Mouse (Mus musculus) kidney, postnatal 0 days (tissue): ENCODE results near the gene Pip4k2b. TPM values are rescaled to one million over a fixed set of nuclear protein-coding genes. Genes with fewer than 3 reads are reported as not detected.

Source experiments
- ATAC-seq: fragments of 200-750 bp; cut with Nextera tagmentation; replicated peaks from 2 replicates; pipeline ENCODE4 v1.8.0; 2017; ENCODE audit warnings: low read depth, moderate number of reproducible peaks, moderate TSS enrichment, moderate library complexity; ENCODE audit not compliant: low FRiP score
- DNase-seq: peaks from one replicate; pipeline ENCODE4 v3.0.0-alpha.2; 2016; ENCODE audit warnings: low spot score
- H3K27ac ChIP-seq: fragments of 300-500 bp; sonication (generic); 2 replicates; pipeline ENCODE4 v1.5.1; 2014; ENCODE audit warnings: mild to moderate bottlenecking
- H3K27me3 ChIP-seq: fragments of 300-500 bp; sonication (generic); 2 replicates; pipeline ENCODE4 v1.6.1; 2014; ENCODE audit warnings: low read length, mixed read lengths; ENCODE audit not compliant: insufficient read depth
- H3K36me3 ChIP-seq: fragments of 300-500 bp; sonication (generic); 2 replicates; pipeline ENCODE4 v1.6.1; 2014; ENCODE audit warnings: low read length, mixed read lengths; ENCODE audit not compliant: insufficient read depth
- H3K4me1 ChIP-seq: fragments of 300-500 bp; sonication (generic); replicated peaks from 2 replicates; pipeline ENCODE4 v1.6.1; 2014; ENCODE audit warnings: antibody characterized with exemption, low read length, mixed read lengths; ENCODE audit not compliant: insufficient read depth
- H3K4me2 ChIP-seq: fragments of 300-500 bp; sonication (generic); 2 replicates; pipeline ENCODE4 v1.6.1; 2014; ENCODE audit warnings: mild to moderate bottlenecking, low read length, moderate library complexity, mixed read lengths
- H3K4me3 ChIP-seq: fragments of 300-500 bp; sonication (generic); replicated peaks from 2 replicates; pipeline ENCODE4 v1.5.1; 2014; ENCODE audit warnings: low read depth, low read length
- H3K9ac ChIP-seq: fragments of 300-500 bp; sonication (generic); 2 replicates; pipeline ENCODE4 v1.6.1; 2014; ENCODE audit warnings: low read depth, low read length
- H3K9me3 ChIP-seq: fragments of 300-500 bp; sonication (generic); replicated peaks from 2 replicates; pipeline ENCODE4 v1.6.1; 2016; ENCODE audit warnings: low read length, inconsistent platforms, mixed read lengths
- CTCF ChIP-seq: IDR thresholded peaks from 2 replicates; pipeline ENCODE4 v1.5.1; 2016; ENCODE audit warnings: antibody characterized with exemption, low read depth, mild to moderate bottlenecking, moderate library complexity
- WGBS: fragments of 180-500 bp; shearing (Covaris S2); extraction: QIAGEN DNeasy Blood & Tissue Kit; methylation state at CpG from one replicate; pipeline ENCODE4 v1.1.7; 2014; 5-methylcytosine and 5-hydroxymethylcytosine counted together
- polyA plus RNA-seq: library from polyadenylated mRNA; unstranded; fragments of >200 nt; fragmentation: Nextera tagmentation; extraction: Ambion mirVana; gene quantifications from 2 replicates; pipeline ENCODE4 v1.2.1, GENCODE M21; 2015

The Pip4k2b gene
- polyA plus RNA-seq, 1 experiment from 2014 or later, result 1.5 TPM

GRCm38 (mm10) chr11:97743423-97743822 lies 1.1 kb downstream of the Pip4k2b start:
- Histone ChIP-seq H3K27ac (no peak overlapping the region), H3K9me3 (no peaks in the 10 kb centered on the region), H3K4me1 (peaks cover 30% of the 10 kb centered on the region), H3K4me2 (peak overlapping the region; percentile 74), H3K4me3 (peak overlapping the region; percentile 82), H3K9ac (peak overlapping the region; percentile 71), H3K27me3 (no peaks in the 10 kb centered on the region), H3K36me3 (0 out of 2 replicates have a peak, but pooled peaks cover 12% of the 10 kb centered on the region)
- ATAC-seq (no peak), DNase-seq (no peak)
- TF ChIP-seq CTCF, result no peak
- WGBS, result 14% methylated on average over 9 of the region's 9 CpGs

GRCm38 (mm10) chr11:97742591-97742990 lies 1.9 kb downstream of the Pip4k2b start:
- Histone ChIP-seq H3K36me3 (0 out of 2 replicates have a peak, but pooled peaks cover 7% of the 10 kb centered on the region), H3K27me3 (no peaks in the 10 kb centered on the region), H3K9me3 (no peaks in the 10 kb centered on the region), H3K4me1 (peaks cover 30% of the 10 kb centered on the region), H3K4me2 (peak overlapping the region; percentile 74), H3K9ac (no peak overlapping the region), H3K27ac (no peak overlapping the region), H3K4me3 (peak overlapping the region; percentile 82; the same call in 1 of the 2 replicates)
- DNase-seq, result no peak
- ATAC-seq, result no peak
- TF ChIP-seq CTCF, result no peak
- WGBS, result 73% methylated on average over 9 of the region's 9 CpGs

GRCm38 (mm10) chr11:97742157-97742556 lies 2.3 kb downstream of the Pip4k2b start:
- H3K27ac ChIP-seq, result no peak overlapping the region
- no peaks in the 10 kb centered on the region for H3K9me3 ChIP-seq
- ATAC-seq (no peak), DNase-seq (no peak)
- no peak for TF ChIP-seq CTCF
- WGBS, result 89% methylated on average over 5 of the region's 5 CpGs
- H3K9ac ChIP-seq, result no peak overlapping the region
- H3K4me1 ChIP-seq, result peaks cover 30% of the 10 kb centered on the region
- H3K27me3 ChIP-seq, result no peaks in the 10 kb centered on the region
- H3K4me3 ChIP-seq, result no peak overlapping the region
- 0 out of 2 replicates have a peak, but pooled peaks cover 7% of the 10 kb centered on the region for H3K36me3 ChIP-seq
- no peak overlapping the region for H3K4me2 ChIP-seq

GRCm38 (mm10) chr11:97740190-97740589 lies 4.3 kb downstream of the Pip4k2b start:
- H3K27ac ChIP-seq, result peak overlapping the region; percentile 70
- H3K36me3 ChIP-seq, result no peaks in the 10 kb centered on the region
- ATAC-seq (no peak), DNase-seq (peak; percentile 63)
- H3K4me2 ChIP-seq, result peak overlapping the region; percentile 36; the same call in 1 of the 2 replicates
- H3K4me1 ChIP-seq, result peaks cover 30% of the 10 kb centered on the region
- H3K9ac ChIP-seq, result 0 out of 2 replicates have a peak overlapping the region, but pooled peaks have one; percentile 27
- 9% methylated on average over 7 of the region's 7 CpGs for WGBS
- no peak for TF ChIP-seq CTCF
- H3K27me3 ChIP-seq, result no peaks in the 10 kb centered on the region
- no peaks in the 10 kb centered on the region for H3K9me3 ChIP-seq
- H3K4me3 ChIP-seq, result no peak overlapping the region

- Histone ChIP-seq H3K4me1 (peaks cover 30% of the 10 kb centered on the region), H3K9me3 (no peaks in the 10 kb centered on the region), H3K4me2 (no peak overlapping the region), H3K36me3 (no peaks in the 10 kb centered on the region), H3K27me3 (no peaks in the 10 kb centered on the region), H3K27ac (peak overlapping the region; percentile 70; the same call in 1 of the 2 replicates), H3K4me3 (no peak overlapping the region), H3K9ac (no peak overlapping the region)
- ATAC-seq (no peak), DNase-seq (no peak)
- peak; percentile 43 for TF ChIP-seq CTCF
- 92% methylated on average over 3 of the region's 3 CpGs for WGBS
These were observed 5.3 kb downstream of the Pip4k2b start for GRCm38 (mm10) chr11:97739155-97739554.

- Histone ChIP-seq H3K36me3 (no peaks in the 10 kb centered on the region), H3K4me3 (no peak overlapping the region), H3K9ac (no peak overlapping the region), H3K27me3 (no peaks in the 10 kb centered on the region), H3K4me1 (peaks cover 30% of the 10 kb centered on the region), H3K9me3 (no peaks in the 10 kb centered on the region), H3K4me2 (no peak overlapping the region), H3K27ac (no peak overlapping the region)
- ATAC-seq (no peak), DNase-seq (no peak)
- WGBS, result 59% methylated on average over 6 of the region's 6 CpGs
- TF ChIP-seq CTCF, result peak; percentile 57; the same call in 1 of the 2 replicates
These were observed 5.8 kb downstream of the Pip4k2b start for GRCm38 (mm10) chr11:97738703-97739102.

GRCm38 (mm10) chr11:97737600-97737999 lies 6.9 kb downstream of the Pip4k2b start:
- Histone ChIP-seq H3K9me3 (no peaks in the 10 kb centered on the region), H3K9ac (no peak overlapping the region), H3K27me3 (no peaks in the 10 kb centered on the region), H3K4me1 (peaks cover 19% of the 10 kb centered on the region), H3K4me3 (no peak overlapping the region), H3K27ac (no peak overlapping the region), H3K4me2 (no peak overlapping the region), H3K36me3 (no peaks in the 10 kb centered on the region)
- DNase-seq (no peak), ATAC-seq (no peak)
- TF ChIP-seq CTCF, result no peak
- 53% methylated on average over 4 of the region's 4 CpGs for WGBS
